Mouse (Mus musculus): ENCODE data around the gene Ptgfrn.

Gene Ptgfrn

DNA sequence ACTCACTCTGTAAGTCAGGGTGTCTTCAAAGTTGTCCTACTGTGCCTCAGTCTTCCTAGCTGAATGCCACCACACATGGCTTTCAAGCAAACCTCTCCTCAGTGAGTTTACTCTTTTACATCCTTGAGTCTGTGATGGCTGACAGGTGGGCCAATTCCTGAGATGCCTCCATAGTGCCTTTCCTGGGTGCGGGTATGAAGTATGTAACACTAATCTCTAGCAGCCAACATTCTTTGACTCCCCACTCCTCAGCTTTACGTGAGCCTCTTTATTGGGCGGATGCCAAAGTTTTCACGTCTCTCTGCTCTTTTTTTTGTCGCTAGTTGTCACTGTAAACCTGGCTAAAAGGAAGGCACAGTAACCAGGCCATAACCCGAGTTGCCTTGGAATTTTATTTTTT, 104.7 kb downstream of the Ptgfrn start:
- no peak for DNase-seq (ENCODE audit: extremely low spot score, low spot score)

DNA sequence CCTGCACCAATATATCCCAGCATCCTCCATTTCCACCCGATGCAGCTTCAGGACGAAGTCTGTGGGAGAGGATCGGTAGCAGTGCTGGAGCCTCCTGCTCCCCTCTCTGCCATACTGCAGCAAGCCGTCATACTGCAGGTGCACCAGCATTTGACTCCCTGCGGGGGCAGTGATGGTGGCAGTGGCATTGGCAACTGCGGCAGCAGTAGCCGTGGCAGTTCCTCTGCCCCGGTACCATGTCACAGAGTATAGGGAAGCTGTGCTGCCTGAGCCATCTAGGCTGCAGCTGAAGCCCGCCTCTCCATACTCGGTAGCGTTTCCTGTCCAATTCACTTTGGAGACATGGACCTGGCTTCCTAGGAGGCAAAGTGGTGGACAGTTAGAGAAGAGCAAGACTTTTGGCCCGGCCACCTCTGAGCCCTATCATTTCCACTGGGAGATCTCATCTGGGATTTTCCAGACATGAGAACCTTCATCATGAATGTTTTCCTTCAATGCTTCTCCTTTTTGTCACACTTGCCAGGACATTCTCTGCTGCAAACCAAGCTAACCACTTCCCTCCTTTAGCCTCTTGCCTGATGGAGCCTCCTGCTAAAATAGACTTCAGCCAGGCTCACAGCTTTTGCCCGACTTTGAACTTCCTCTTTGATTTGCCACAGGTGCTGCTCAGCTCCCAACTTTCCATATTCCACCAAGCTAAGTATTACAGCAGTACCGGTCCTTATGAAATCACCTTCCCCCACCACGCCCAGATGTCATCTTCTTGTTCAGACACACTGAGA, 106.3 kb downstream of the Ptgfrn start:
- DNase-seq (ENCODE audit: extremely low spot score, low spot score), result no peak

DNA sequence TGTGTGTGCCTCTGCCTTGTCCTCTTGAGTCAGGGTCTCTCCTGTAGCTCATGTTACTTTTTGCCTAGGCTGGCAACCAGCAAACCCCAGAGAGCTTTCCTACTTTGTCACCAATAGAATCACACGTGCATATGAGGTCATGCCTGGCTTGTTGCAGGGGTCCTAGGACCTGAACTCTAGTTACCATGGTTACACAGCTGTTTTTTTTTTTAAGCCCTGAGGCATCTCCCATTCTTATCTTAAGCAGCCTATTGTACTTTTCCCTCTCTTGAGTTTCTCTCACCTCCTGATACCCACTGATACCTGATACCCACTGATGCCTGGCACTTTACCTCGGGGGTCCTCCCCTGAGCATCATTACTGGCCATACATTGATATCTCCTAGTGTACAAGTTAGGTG, 110.3 kb downstream of the Ptgfrn start:
- DNase-seq (ENCODE audit: extremely low spot score, low spot score), result no peak

DNA sequence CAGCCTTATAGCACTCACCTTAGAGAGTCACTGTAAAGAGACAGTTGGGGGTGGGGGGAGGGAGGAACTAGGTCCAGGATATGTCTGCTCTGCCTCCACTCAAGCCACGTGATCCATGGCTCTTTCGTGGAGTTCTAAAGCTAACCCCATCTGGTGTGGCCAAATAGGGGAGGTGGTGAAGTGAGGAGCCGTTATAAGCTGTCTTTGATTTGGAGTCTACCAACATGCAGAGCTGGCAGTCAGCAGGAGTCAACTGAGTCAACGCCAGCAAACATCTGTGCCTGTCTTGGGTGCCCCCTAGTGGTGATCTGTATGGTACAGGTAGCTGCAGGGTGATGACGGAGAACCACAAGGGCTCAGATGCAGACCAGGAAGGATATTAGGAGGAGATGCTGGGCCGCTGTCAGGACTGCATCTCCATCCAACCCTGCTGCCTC, 111.2 kb downstream of the Ptgfrn start:
- peak; percentile 70 for DNase-seq (ENCODE audit: extremely low spot score, low spot score)

DNA sequence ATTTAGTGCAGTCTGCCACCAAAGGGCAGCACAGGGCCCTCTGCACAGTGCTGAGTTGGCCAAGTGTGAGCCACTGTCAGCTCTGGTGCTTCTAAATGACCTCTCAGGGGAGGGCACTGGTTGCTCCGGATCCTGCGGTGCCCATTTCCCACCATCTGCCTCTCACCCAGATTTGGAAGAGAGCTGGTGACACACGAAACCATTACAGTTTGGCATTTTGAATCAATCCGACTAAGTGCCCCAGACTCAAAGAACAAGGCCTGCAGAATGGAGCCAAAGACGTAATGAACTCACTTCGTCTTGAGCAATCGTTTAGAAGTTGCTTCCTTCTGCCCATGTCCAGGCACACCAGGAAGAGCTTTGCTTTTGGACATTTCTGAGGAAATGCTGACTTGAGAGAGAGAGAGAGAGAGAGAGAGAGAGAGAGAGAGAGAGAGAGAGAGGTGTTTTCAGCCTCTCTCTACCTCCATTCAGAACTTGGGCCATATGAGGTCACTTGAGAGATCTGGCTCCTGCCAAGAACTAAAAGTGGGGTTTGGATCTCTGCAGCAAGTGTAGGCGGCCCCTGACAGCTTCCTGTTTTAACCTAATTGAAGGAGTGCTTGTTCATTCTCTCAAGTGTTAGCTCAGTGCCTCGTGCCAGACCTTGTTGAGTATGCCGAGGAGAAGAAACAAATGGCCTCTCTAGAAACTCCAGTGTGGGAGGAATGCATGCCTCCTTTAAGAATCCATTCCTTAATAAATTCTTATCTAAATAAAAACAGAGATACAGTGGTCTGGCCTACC, 112.1 kb downstream of the Ptgfrn start:
- no peak for DNase-seq (ENCODE audit: extremely low spot score, low spot score)

DNA sequence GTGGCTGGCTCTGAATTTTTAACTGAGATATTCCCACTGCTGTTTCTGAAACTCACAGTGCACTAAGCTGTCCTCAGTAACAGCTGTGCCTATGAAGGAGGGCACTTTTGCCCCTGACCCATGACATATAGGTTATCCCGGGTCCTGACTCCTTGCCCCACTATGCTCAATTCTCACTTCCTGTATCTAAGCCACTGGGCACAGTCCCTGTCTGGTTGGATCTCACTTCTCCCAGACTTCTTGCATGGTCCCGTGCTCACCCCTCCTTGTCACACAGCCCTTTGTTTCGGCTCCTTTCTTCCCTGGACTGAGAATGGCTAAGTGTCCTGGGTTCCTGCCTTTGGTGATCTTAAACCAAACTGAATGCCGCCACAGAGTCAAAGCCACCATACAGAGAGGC, 115.8 kb downstream of the Ptgfrn start:
- DNase-seq (ENCODE audit: extremely low spot score, low spot score), result no peak

DNA sequence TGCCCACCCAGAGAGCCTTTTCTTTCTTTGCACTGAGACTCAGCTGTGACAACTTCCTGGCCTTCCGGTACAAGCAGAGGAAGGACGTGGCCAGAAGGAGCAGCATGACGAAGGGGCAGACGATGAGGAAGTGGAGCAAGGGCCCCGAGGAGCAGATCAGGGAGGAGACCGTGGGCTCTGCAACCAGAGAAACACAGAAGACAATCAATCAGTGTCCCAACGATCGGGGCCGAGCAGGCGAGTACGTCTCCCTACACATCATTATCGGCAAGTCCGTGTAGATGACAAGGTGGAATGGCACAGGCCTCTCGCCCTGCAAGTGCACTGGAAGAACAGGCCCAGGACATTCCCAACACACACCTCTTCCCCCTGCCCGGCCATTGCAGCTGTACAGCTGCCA, 116.4 kb downstream of the Ptgfrn start:
- no peak for DNase-seq (ENCODE audit: extremely low spot score, low spot score)

DNA sequence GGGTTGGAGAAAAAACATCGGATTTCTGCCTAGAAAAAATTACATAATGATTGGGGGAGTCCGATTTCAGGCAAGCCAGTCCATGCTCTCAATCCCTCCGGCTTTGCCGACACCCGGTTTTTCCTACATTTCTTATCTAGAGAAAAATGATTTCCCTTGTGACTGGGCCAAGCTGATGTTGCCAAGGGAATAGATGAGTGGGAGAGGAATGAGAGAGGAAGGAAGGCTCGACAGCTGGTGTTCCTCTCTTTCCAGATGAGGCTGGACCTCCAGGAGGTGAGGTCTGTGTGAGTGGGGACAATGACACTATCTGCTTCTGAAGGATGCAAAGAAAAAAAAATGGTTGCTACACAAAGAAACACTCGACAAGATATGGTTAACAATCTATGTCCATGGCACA, 116.9 kb downstream of the Ptgfrn start:
- no peak for DNase-seq (ENCODE audit: extremely low spot score, low spot score)

Data from neural tube, embryonic 10.5 days (tissue).